Mouse (Mus musculus): Measurements from ENCODE around the gene Btaf1. TPM values are rescaled to one million over a fixed set of nuclear protein-coding genes. Genes with fewer than 3 reads are reported as not detected.

The Btaf1 gene
- polyA plus RNA-seq, 1 experiment from 2014 or later = 25.6 TPM

DNA sequence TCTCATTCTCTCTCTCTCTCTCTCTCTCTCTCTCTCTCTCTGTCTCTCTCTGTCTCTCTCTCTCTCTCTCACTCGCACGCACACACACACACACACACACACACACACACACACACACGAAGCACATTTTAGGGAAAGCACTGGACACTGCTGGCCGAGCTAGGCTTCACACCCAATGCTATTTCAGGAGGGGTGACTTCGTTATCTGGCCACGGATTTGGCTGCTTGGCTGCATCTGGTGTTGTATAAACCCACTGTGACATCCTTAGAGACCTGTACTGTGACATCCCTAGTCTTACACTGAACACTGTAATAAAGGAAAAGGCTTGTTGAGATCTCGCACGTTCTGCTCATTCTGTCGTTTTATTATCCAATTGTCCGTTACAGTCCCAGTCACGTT lies 95.1 kb downstream of the Btaf1 start:
- Histone ChIP-seq H3K4me3 (ENCODE audit: inconsistent target) (no peak overlapping the region), H3K36me3 (ENCODE audit: inconsistent target) (no peaks in the 10 kb centered on the region), H3K27ac (no peak overlapping the region), H3K79me2 (ENCODE audit: inconsistent target) (no peaks in the 10 kb centered on the region)
- 90% methylated on average over 5 of the region's 11 CpGs for WGBS (ENCODE audit: missing documents)

DNA sequence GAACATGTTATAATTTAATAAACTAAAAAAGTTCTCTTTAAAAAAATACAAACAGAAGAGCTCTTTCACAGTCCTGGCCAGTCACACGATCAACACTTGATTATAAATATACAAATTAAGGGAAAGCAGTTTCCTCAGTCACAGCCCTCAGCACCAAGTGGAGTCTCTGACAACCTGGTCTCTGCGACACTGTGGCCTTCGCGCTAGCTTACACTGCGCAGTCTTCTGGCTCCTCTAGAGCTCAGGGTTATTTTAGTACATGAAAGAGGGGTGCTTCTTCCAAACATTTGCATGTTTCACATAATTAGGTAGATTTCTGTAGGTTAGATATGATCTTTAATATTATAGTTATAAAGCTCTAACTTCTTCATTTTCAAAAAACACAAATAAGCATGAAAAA lies 96.3 kb downstream of the Btaf1 start:
- 100% methylated on average over 5 of the region's 5 CpGs for WGBS (ENCODE audit: missing documents)
- H3K27ac ChIP-seq = no peak overlapping the region
- H3K79me2 ChIP-seq (ENCODE audit: inconsistent target) = no peaks in the 10 kb centered on the region
- no peaks in the 10 kb centered on the region for H3K36me3 ChIP-seq (ENCODE audit: inconsistent target)
- no peak overlapping the region for H3K4me3 ChIP-seq (ENCODE audit: inconsistent target)

- Histone ChIP-seq H3K4me3 (ENCODE audit: inconsistent target) (no peak overlapping the region), H3K79me2 (ENCODE audit: inconsistent target) (no peaks in the 10 kb centered on the region), H3K27ac (no peak overlapping the region), H3K36me3 (ENCODE audit: inconsistent target) (no peaks in the 10 kb centered on the region)
- 85% methylated on average over 13 of the region's 13 CpGs for WGBS (ENCODE audit: missing documents)
Measured at GRCm38 (mm10) chr19:37025839-37026319, 100.0 kb downstream of the Btaf1 start.

GRCm38 (mm10) chr19:37026408-37026807 lies 100.5 kb downstream of the Btaf1 start:
- 77% methylated on average over 11 of the region's 11 CpGs for WGBS (ENCODE audit: missing documents)
- Histone ChIP-seq H3K36me3 (ENCODE audit: inconsistent target) (no peaks in the 10 kb centered on the region), H3K4me3 (ENCODE audit: inconsistent target) (no peak overlapping the region)

GRCm38 (mm10) chr19:37029771-37030170 lies 103.9 kb downstream of the Btaf1 start:
- no peak overlapping the region for H3K4me3 ChIP-seq (ENCODE audit: inconsistent target)
- 93% methylated on average over 6 of the region's 6 CpGs for WGBS (ENCODE audit: missing documents)
- no peaks in the 10 kb centered on the region for H3K79me2 ChIP-seq (ENCODE audit: inconsistent target)

More at GRCm38 (mm10) chr19:37026408-37026807, 100.5 kb downstream of the Btaf1 start:
- Histone ChIP-seq H3K79me2 (ENCODE audit: inconsistent target) (no peaks in the 10 kb centered on the region), H3K27ac (no peak overlapping the region)

DNA sequence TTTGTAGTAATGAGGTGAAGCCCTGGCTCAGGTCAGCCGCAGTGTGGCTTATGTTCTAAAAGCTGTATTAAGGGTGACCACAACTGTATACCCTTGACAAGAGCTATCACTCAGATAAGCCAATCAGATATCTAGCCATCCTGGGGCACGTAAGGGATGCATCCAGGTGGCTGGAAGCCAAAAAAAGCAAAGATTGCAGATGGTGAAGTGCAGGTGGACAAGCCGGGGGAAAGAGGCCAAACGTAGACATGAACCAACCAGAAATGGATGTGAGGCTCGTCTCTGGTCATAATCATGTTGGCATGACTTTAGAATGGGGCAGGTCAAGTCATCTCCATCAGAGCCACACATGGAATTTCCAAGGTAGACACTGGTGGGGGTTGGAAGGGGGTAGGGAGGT lies 105.6 kb downstream of the Btaf1 start:
- no peak overlapping the region for H3K4me3 ChIP-seq (ENCODE audit: inconsistent target)
- H3K36me3 ChIP-seq (ENCODE audit: inconsistent target) = no peaks in the 10 kb centered on the region
- no peaks in the 10 kb centered on the region for H3K79me2 ChIP-seq (ENCODE audit: inconsistent target)
- H3K27ac ChIP-seq = no peak overlapping the region
- 94% methylated on average over 5 of the region's 5 CpGs for WGBS (ENCODE audit: missing documents)

More at GRCm38 (mm10) chr19:37029771-37030170, 103.9 kb downstream of the Btaf1 start:
- H3K27ac ChIP-seq = no peak overlapping the region
- H3K36me3 ChIP-seq (ENCODE audit: inconsistent target) = no peaks in the 10 kb centered on the region

- Histone ChIP-seq H3K36me3 (ENCODE audit: inconsistent target) (no peaks in the 10 kb centered on the region), H3K79me2 (ENCODE audit: inconsistent target) (no peaks in the 10 kb centered on the region), H3K27ac (no peak overlapping the region), H3K4me3 (ENCODE audit: inconsistent target) (no peak overlapping the region)
- WGBS (ENCODE audit: missing documents) = 100% methylated on average over 2 of the region's 2 CpGs
Measured at GRCm38 (mm10) chr19:37032364-37032763, 106.5 kb downstream of the Btaf1 start.

DNA sequence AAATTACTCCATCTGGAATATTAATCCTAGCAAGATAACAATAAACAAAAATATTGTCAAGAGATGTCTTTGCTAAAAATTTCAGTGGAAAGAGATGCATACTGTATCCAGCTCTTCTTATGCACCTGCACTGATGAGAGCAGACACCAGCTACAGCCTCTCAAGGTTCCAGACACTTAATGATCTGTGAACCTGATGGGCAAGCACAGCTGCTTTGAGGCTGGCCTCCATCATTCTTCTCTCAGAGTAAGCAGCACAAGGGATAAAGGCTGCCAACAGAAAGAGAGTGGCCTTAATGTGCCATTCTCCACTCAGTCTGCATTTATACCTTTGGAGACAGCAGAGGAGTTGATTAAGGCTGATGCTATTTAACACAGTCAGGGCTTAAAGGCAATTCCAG lies 115.0 kb downstream of the Btaf1 start:
- no peak overlapping the region for H3K4me3 ChIP-seq (ENCODE audit: inconsistent target)

DNA sequence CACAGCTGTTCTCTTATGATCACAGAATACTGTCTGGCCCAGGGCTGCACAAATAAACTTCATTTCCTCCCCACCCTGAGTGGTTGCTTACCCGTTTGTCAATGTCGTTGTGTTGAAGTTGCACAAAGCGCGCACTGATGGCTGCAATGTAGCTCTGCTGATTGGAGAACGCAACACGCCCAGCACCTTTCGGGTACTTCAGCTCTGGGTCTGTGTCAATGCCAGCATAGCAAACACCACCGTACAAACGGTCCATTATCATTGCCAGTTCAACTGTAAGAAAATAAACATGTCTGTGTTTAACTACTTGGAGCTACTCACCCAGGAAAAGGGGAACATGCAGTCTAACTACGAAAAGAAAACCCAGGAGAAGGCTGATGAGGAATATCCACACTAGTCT lies 118.6 kb downstream of the Btaf1 start:
- no peak overlapping the region for H3K27ac ChIP-seq
- no peak overlapping the region for H3K4me3 ChIP-seq (ENCODE audit: inconsistent target)
- WGBS (ENCODE audit: missing documents) = 91% methylated on average over 10 of the region's 10 CpGs
- H3K36me3 ChIP-seq (ENCODE audit: inconsistent target) = 0 out of 2 replicates have a peak, but pooled peaks cover 5% of the 10 kb centered on the region
- no peaks in the 10 kb centered on the region for H3K79me2 ChIP-seq (ENCODE audit: inconsistent target)

More for the DNA sequence above, 115.0 kb downstream of the Btaf1 start:
- Histone ChIP-seq H3K79me2 (ENCODE audit: inconsistent target) (no peaks in the 10 kb centered on the region), H3K27ac (no peak overlapping the region), H3K36me3 (ENCODE audit: inconsistent target) (0 out of 2 replicates have a peak, but pooled peaks cover 5% of the 10 kb centered on the region)

DNA sequence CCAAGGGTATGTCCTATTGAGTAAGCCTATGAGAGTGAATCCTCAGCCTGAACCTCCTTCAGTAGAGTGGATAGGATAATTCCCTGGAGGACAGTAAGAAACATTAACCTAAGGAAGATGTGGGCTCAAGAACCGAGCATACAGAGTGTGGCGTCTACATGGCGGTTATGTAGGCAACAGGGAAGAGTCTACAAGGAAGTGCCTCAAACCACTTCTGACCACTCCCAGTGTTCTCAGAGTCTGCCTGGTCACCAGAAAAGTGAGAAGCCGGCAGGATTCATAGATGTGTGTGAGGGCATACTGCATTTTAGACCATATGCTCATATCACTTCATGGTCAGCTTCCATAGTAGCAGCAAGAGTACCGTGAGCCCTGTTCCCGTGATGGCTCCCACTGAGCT lies 122.6 kb downstream of the Btaf1 start:
- Histone ChIP-seq H3K36me3 (ENCODE audit: inconsistent target) (0 out of 2 replicates have a peak, but pooled peaks cover 5% of the 10 kb centered on the region), H3K79me2 (ENCODE audit: inconsistent target) (no peaks in the 10 kb centered on the region), H3K27ac (peak overlapping the region; percentile 52), H3K4me3 (ENCODE audit: inconsistent target) (no peak overlapping the region)
- 51% methylated on average over 6 of the region's 6 CpGs for WGBS (ENCODE audit: missing documents)

DNA sequence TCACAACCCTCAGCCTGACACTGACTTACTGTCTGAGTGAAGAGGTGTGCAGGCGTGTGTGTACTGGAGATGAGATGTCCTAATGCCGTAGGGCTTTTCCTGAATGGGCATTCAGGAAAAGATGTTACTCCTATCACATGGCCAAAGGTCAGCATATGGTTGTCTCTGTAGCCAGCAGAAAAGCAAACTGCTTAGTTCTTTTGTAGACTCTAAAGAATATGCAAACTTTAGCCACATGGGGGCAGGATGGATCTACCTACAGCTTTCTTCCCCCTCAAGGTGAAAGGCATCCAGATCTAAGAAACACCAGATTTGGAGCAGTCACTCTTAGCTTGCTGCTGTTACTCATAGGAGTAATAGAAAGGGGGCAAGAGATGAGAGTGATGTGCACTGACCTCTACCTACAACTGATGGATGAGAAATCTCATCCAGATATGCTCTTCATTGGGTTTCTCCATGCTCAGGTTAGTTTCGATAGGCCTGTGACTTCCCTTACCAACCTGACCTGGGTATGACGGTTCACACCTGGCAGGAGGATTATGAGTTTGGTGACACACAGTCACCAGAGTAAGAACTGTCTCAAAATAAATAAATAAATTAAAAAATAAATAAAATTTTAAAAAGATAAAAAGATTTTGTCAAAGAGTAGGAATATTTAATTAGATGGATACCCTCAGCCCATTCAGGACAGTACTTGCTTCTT lies 124.9 kb downstream of the Btaf1 start:
- WGBS (ENCODE audit: missing documents) = 79% methylated on average over 4 of the region's 4 CpGs
- Histone ChIP-seq H3K27ac (no peak overlapping the region), H3K79me2 (ENCODE audit: inconsistent target) (no peaks in the 10 kb centered on the region), H3K4me3 (ENCODE audit: inconsistent target) (no peak overlapping the region), H3K36me3 (ENCODE audit: inconsistent target) (no peaks in the 10 kb centered on the region)

GRCm38 (mm10) chr19:37055976-37056556 lies 130.2 kb downstream of the Btaf1 start:
- Histone ChIP-seq H3K79me2 (ENCODE audit: inconsistent target) (no peaks in the 10 kb centered on the region), H3K36me3 (ENCODE audit: inconsistent target) (no peaks in the 10 kb centered on the region), H3K4me3 (ENCODE audit: inconsistent target) (no peak overlapping the region), H3K27ac (no peak overlapping the region)
- 56% methylated on average over 4 of the region's 4 CpGs for WGBS (ENCODE audit: missing documents)

- no peaks in the 10 kb centered on the region for H3K79me2 ChIP-seq (ENCODE audit: inconsistent target)
- no peak overlapping the region for H3K4me3 ChIP-seq (ENCODE audit: inconsistent target)
- H3K27ac ChIP-seq = 0 out of 2 replicates have a peak overlapping the region, but pooled peaks have one; percentile 14
- 71% methylated on average over 8 of the region's 8 CpGs for WGBS (ENCODE audit: missing documents)
- no peaks in the 10 kb centered on the region for H3K36me3 ChIP-seq (ENCODE audit: inconsistent target)
Measured at GRCm38 (mm10) chr19:37057161-37057905, 131.5 kb downstream of the Btaf1 start.

DNA sequence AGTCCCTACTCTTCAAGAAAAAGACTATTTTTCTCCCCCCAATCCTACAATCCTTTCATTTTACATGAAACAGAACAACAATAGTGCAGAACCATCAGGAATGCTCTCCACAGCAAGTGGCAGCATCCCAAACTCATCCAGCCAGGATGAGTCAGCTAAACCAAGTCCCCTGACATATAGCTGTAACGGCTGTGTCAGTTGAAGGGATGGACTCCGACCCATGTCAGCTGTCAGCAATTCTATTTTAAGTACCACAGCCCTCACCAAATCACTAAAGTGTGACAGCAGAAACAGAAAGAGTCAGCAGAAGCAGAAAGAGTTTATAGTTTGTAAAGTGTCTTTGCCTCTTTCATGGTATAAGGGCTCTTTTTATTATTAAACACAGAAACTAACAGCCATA lies 133.7 kb downstream of the Btaf1 start:
- no peaks in the 10 kb centered on the region for H3K79me2 ChIP-seq (ENCODE audit: inconsistent target)
- 8% methylated on average over 2 of the region's 2 CpGs for WGBS (ENCODE audit: missing documents)
- no peaks in the 10 kb centered on the region for H3K36me3 ChIP-seq (ENCODE audit: inconsistent target)
- peak overlapping the region; percentile 93 for H3K27ac ChIP-seq
- no peak overlapping the region for H3K4me3 ChIP-seq (ENCODE audit: inconsistent target)

DNA sequence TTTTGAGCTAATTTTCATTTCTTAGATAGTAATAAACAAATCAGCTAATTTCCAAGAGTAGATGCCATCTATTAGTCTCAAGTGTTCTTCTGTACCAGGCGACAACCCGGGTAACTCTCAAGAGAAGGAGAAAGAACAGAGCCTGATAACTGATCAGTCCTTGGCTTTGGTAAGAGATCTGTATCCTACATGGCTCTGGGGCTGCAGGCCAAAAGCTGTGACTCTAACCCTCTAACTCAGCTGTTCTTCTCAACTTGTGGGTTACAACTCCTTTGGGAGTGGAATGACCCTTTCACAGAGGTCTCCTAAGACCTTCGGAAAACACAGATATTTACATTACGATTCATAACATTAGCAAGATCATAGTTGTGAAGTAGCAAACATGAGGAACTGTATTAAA lies 134.2 kb downstream of the Btaf1 start:
- no peaks in the 10 kb centered on the region for H3K36me3 ChIP-seq (ENCODE audit: inconsistent target)
- H3K4me3 ChIP-seq (ENCODE audit: inconsistent target) = no peak overlapping the region
- H3K79me2 ChIP-seq (ENCODE audit: inconsistent target) = no peaks in the 10 kb centered on the region
- peak overlapping the region; percentile 93 for H3K27ac ChIP-seq
- WGBS (ENCODE audit: missing documents) = 95% methylated on average over 4 of the region's 4 CpGs

Measured in macrophage (primary cell).